Mouse (Mus musculus) hindbrain, embryonic 11.5 days (tissue): Measurements from ENCODE around the gene Ube2e1. TPM values are rescaled to one million over a fixed set of nuclear protein-coding genes. Genes with fewer than 3 reads are reported as not detected.

Experiments used
- ATAC-seq: fragments of 200-750 bp; cut with Nextera tagmentation; 2 replicates; pipeline ENCODE4 v1.8.0; 2017; ENCODE audit warnings: mild to moderate bottlenecking, moderate TSS enrichment, moderate library complexity; ENCODE audit not compliant: low FRiP score
- DNase-seq: peaks from one replicate; pipeline ENCODE4 v3.0.0-alpha.2; 2015; ENCODE audit warnings: low spot score
- H3K27ac ChIP-seq: fragments of 300-500 bp; sonication (generic); 2 replicates; pipeline ENCODE4 v1.5.1; 2014; ENCODE audit warnings: mild to moderate bottlenecking, low read depth, low read length
- H3K27me3 ChIP-seq: fragments of 300-500 bp; sonication (generic); 2 replicates; pipeline ENCODE4 v1.6.1; 2014; ENCODE audit warnings: mild to moderate bottlenecking, low read length, moderate library complexity, mixed read lengths; ENCODE audit not compliant: control insufficient read depth, insufficient read depth
- H3K36me3 ChIP-seq: fragments of 300-500 bp; sonication (generic); 2 replicates; pipeline ENCODE4 v1.6.1; 2014; ENCODE audit warnings: mild to moderate bottlenecking, low read length, moderate library complexity, mixed read lengths; ENCODE audit not compliant: control insufficient read depth, insufficient read depth
- H3K4me1 ChIP-seq: fragments of 300-500 bp; sonication (generic); replicated peaks from 2 replicates; pipeline ENCODE4 v1.6.1; 2014; ENCODE audit warnings: low read length, mixed read lengths; ENCODE audit not compliant: control insufficient read depth, insufficient read depth
- H3K4me2 ChIP-seq: fragments of 300-500 bp; sonication (generic); replicated peaks from 2 replicates; pipeline ENCODE4 v1.6.1; 2014; ENCODE audit warnings: mild to moderate bottlenecking, low read depth, low read length
- H3K4me3 ChIP-seq: fragments of 300-500 bp; sonication (generic); 2 replicates; pipeline ENCODE4 v1.5.1; 2014; ENCODE audit warnings: low read depth, low read length
- H3K9ac ChIP-seq: fragments of 300-500 bp; sonication (generic); 2 replicates; pipeline ENCODE4 v1.6.1; 2014; ENCODE audit warnings: low read depth, low read length
- H3K9me3 ChIP-seq: fragments of 300-500 bp; sonication (generic); 2 replicates; pipeline ENCODE4 v1.6.1; 2016; ENCODE audit warnings: low read length; ENCODE audit not compliant: control insufficient read depth
- WGBS: fragments of 180-500 bp; shearing (Covaris S2); extraction: QIAGEN DNeasy Blood & Tissue Kit; methylation state at CpG from one replicate; pipeline ENCODE4 v1.1.7; 2014; 5-methylcytosine and 5-hydroxymethylcytosine counted together
- polyA plus RNA-seq: library from polyadenylated mRNA; unstranded; fragments of >200 nt; fragmentation: Nextera tagmentation; extraction: Ambion mirVana; gene quantifications from 2 replicates; pipeline ENCODE4 v1.2.1, GENCODE M21; 2014

Gene Ube2e1
- polyA plus RNA-seq, 1 experiment from 2014 or later, result 81.9 TPM

- Histone ChIP-seq H3K27ac (no peak overlapping the region), H3K9me3 (no peaks in the 10 kb centered on the region), H3K27me3 (no peaks in the 10 kb centered on the region), H3K4me2 (no peak overlapping the region), H3K36me3 (no peaks in the 10 kb centered on the region), H3K9ac (no peak overlapping the region), H3K4me1 (no peaks in the 10 kb centered on the region), H3K4me3 (no peak overlapping the region)
- ATAC-seq (no peak), DNase-seq (no peak)
- WGBS, result 86% methylated on average over 3 of the region's 3 CpGs
Observed at GRCm38 (mm10) chr14:18364321-18364720, 32.7 kb upstream of the Ube2e1 start.

- Histone ChIP-seq H3K9me3 (no peaks in the 10 kb centered on the region), H3K4me1 (no peaks in the 10 kb centered on the region), H3K27me3 (no peaks in the 10 kb centered on the region), H3K27ac (no peak overlapping the region), H3K4me2 (no peak overlapping the region), H3K36me3 (no peaks in the 10 kb centered on the region), H3K9ac (no peak overlapping the region), H3K4me3 (no peak overlapping the region)
- 68% methylated on average over 2 of the region's 2 CpGs for WGBS
- ATAC-seq, result no peak
- DNase-seq, result no peak
Observed at GRCm38 (mm10) chr14:18356442-18356841, 24.8 kb upstream of the Ube2e1 start.

GRCm38 (mm10) chr14:18355514-18356190 is 24.0 kb upstream of the Ube2e1 start:
- Histone ChIP-seq H3K4me2 (no peak overlapping the region), H3K27me3 (no peaks in the 10 kb centered on the region), H3K36me3 (no peaks in the 10 kb centered on the region), H3K27ac (no peak overlapping the region), H3K9ac (no peak overlapping the region), H3K9me3 (no peaks in the 10 kb centered on the region), H3K4me1 (no peaks in the 10 kb centered on the region), H3K4me3 (no peak overlapping the region)
- DNase-seq (no peak), ATAC-seq (no peak)
- WGBS, result 83% methylated on average over 6 of the region's 6 CpGs

- H3K9me3 ChIP-seq, result no peaks in the 10 kb centered on the region
- no peaks in the 10 kb centered on the region for H3K36me3 ChIP-seq
- 64% methylated on average over 3 of the region's 3 CpGs for WGBS
- H3K4me1 ChIP-seq, result no peaks in the 10 kb centered on the region
- H3K27me3 ChIP-seq, result no peaks in the 10 kb centered on the region
- DNase-seq (no peak), ATAC-seq (no peak)
- H3K4me2 ChIP-seq, result no peak overlapping the region
- no peak overlapping the region for H3K27ac ChIP-seq
- no peak overlapping the region for H3K4me3 ChIP-seq
- no peak overlapping the region for H3K9ac ChIP-seq
Observed at GRCm38 (mm10) chr14:18353525-18353924, 21.9 kb upstream of the Ube2e1 start.

- Histone ChIP-seq H3K9me3 (no peaks in the 10 kb centered on the region), H3K4me1 (no peaks in the 10 kb centered on the region), H3K4me3 (no peak overlapping the region), H3K27me3 (no peaks in the 10 kb centered on the region), H3K9ac (no peak overlapping the region), H3K4me2 (no peak overlapping the region), H3K27ac (no peak overlapping the region), H3K36me3 (no peaks in the 10 kb centered on the region)
- no peak for DNase-seq
- 86% methylated on average over 3 of the region's 3 CpGs for WGBS
- ATAC-seq, result no peak
Observed at GRCm38 (mm10) chr14:18352934-18353333, 21.3 kb upstream of the Ube2e1 start.

- no peaks in the 10 kb centered on the region for H3K9me3 ChIP-seq
- H3K27me3 ChIP-seq, result no peaks in the 10 kb centered on the region
- no peak for ATAC-seq
- no peak overlapping the region for H3K27ac ChIP-seq
- H3K4me2 ChIP-seq, result no peak overlapping the region
- 79% methylated on average over 1 of the region's 1 CpGs for WGBS
- no peak for DNase-seq
- no peak overlapping the region for H3K4me3 ChIP-seq
- no peaks in the 10 kb centered on the region for H3K36me3 ChIP-seq
- no peak overlapping the region for H3K9ac ChIP-seq
- H3K4me1 ChIP-seq, result no peaks in the 10 kb centered on the region
Observed at GRCm38 (mm10) chr14:18350680-18351079, 19.0 kb upstream of the Ube2e1 start.

- Histone ChIP-seq H3K4me3 (no peak overlapping the region), H3K9me3 (no peaks in the 10 kb centered on the region), H3K4me1 (no peaks in the 10 kb centered on the region), H3K9ac (no peak overlapping the region), H3K27me3 (no peaks in the 10 kb centered on the region), H3K4me2 (no peak overlapping the region), H3K36me3 (no peaks in the 10 kb centered on the region), H3K27ac (no peak overlapping the region)
- ATAC-seq (no peak), DNase-seq (no peak)
- WGBS, result 66% methylated on average over 5 of the region's 5 CpGs
Observed at GRCm38 (mm10) chr14:18349871-18350270, 18.2 kb upstream of the Ube2e1 start.

GRCm38 (mm10) chr14:18343589-18343988 is 11.9 kb upstream of the Ube2e1 start:
- no peak overlapping the region for H3K9ac ChIP-seq
- no peaks in the 10 kb centered on the region for H3K4me1 ChIP-seq
- WGBS, result 78% methylated on average over 4 of the region's 4 CpGs
- no peak overlapping the region for H3K4me3 ChIP-seq
- ATAC-seq (no peak), DNase-seq (no peak)
- H3K36me3 ChIP-seq, result no peaks in the 10 kb centered on the region
- no peak overlapping the region for H3K4me2 ChIP-seq
- H3K27me3 ChIP-seq, result no peaks in the 10 kb centered on the region
- H3K27ac ChIP-seq, result no peak overlapping the region
- H3K9me3 ChIP-seq, result no peaks in the 10 kb centered on the region

- 82% methylated on average over 2 of the region's 2 CpGs for WGBS
- ATAC-seq, result no peak
- no peak for DNase-seq
Observed at GRCm38 (mm10) chr14:18342749-18343148, 11.1 kb upstream of the Ube2e1 start.

More at GRCm38 (mm10) chr14:18342749-18343148, 11.1 kb upstream of the Ube2e1 start:
- Histone ChIP-seq H3K9me3 (no peaks in the 10 kb centered on the region), H3K27me3 (no peaks in the 10 kb centered on the region), H3K4me1 (no peaks in the 10 kb centered on the region), H3K27ac (no peak overlapping the region), H3K36me3 (no peaks in the 10 kb centered on the region), H3K4me3 (no peak overlapping the region), H3K4me2 (no peak overlapping the region), H3K9ac (no peak overlapping the region)
